Mouse (Mus musculus) heart, embryonic 14.5 days (tissue): Measurements from ENCODE around the gene Gm49384. TPM values are rescaled to one million over a fixed set of nuclear protein-coding genes. Genes with fewer than 3 reads are reported as not detected.
A peak's percentile ranks its signal among the peaks of the same experiment; 100 is the strongest.

Source experiments
- ATAC-seq: fragments of 200-750 bp; cut with Nextera tagmentation; 2 replicates; pipeline ENCODE4 v1.8.0; 2017; ENCODE audit warnings: low read depth, moderate TSS enrichment; ENCODE audit not compliant: insufficient number of reproducible peaks, insufficient read depth, low FRiP score
- H3K27ac ChIP-seq, 2 experiments: fragments of 200-500 bp in 1 of 2; fragments of 300-500 bp in 1 of 2; sonication (generic) in 1 of 2; replicated peaks in 1 of 2; 2 replicates each; pipeline ENCODE4 v1.5.1; 2012 to 2014; ENCODE audit warnings: low read depth in 2 of 2, low read length in 2 of 2, control low read depth in 1 of 2, mild to moderate bottlenecking in 1 of 2, mixed read lengths in 1 of 2; ENCODE audit not compliant: control insufficient read depth in 1 of 2, insufficient read depth in 1 of 2
- H3K27me3 ChIP-seq: fragments of 300-500 bp; sonication (generic); 2 replicates; pipeline ENCODE4 v1.6.1; 2014; ENCODE audit warnings: mild to moderate bottlenecking, low read length, control low read depth; ENCODE audit not compliant: control insufficient read depth, insufficient read depth
- H3K36me3 ChIP-seq: fragments of 300-500 bp; sonication (generic); 2 replicates; pipeline ENCODE4 v1.6.1; 2014; ENCODE audit warnings: mild to moderate bottlenecking, control low read depth, low read length, mixed read lengths; ENCODE audit not compliant: control insufficient read depth, insufficient read depth
- H3K4me1 ChIP-seq, 2 experiments: fragments of 200-500 bp in 1 of 2; fragments of 300-500 bp in 1 of 2; sonication (generic) in 1 of 2; 2 replicates each; pipeline ENCODE4 v1.6.1; 2012 to 2014; ENCODE audit warnings: low read length in 2 of 2, control low read depth in 1 of 2, mixed read lengths in 1 of 2; ENCODE audit not compliant: control insufficient read depth in 2 of 2, insufficient read depth in 2 of 2
- H3K4me2 ChIP-seq: fragments of 300-500 bp; sonication (generic); 2 replicates; pipeline ENCODE4 v1.6.1; 2014; ENCODE audit warnings: mild to moderate bottlenecking, low read length
- H3K4me3 ChIP-seq, 2 experiments: fragments of 200-500 bp in 1 of 2; fragments of 300-500 bp in 1 of 2; sonication (generic) in 1 of 2; 2 replicates each; pipeline ENCODE4 v1.5.1; 2012 to 2014; ENCODE audit warnings: low read length in 2 of 2, mild to moderate bottlenecking in 2 of 2, control low read depth in 1 of 2, low read depth in 1 of 2, moderate library complexity in 1 of 2; ENCODE audit not compliant: control insufficient read depth in 1 of 2, insufficient read depth in 1 of 2
- H3K9ac ChIP-seq: fragments of 300-500 bp; sonication (generic); 2 replicates; pipeline ENCODE4 v1.6.1; 2014; ENCODE audit warnings: mild to moderate bottlenecking, low read length
- H3K9me3 ChIP-seq: fragments of 300-500 bp; sonication (generic); 2 replicates; pipeline ENCODE4 v1.6.1; 2016; ENCODE audit warnings: low read length, control low read depth; ENCODE audit not compliant: control insufficient read depth
- WGBS: fragments of 180-500 bp; shearing (Covaris S2); extraction: QIAGEN DNeasy Blood & Tissue Kit; methylation state at CpG from one replicate; pipeline ENCODE4 v1.1.7; 2014; 5-methylcytosine and 5-hydroxymethylcytosine counted together
- polyA plus RNA-seq: library from polyadenylated mRNA; unstranded; fragments of >200 nt; fragmentation: Nextera tagmentation; extraction: Ambion mirVana; gene quantifications from 2 replicates; pipeline ENCODE4 v1.2.1, GENCODE M21; 2014

Gm49384 gene
- polyA plus RNA-seq, 1 experiment from 2014 or later = 13.4 TPM

GRCm38 (mm10) chr12:69190074-69190473, 14.0 kb downstream of the Gm49384 start:
- WGBS = 54% methylated on average over 9 of the region's 9 CpGs
- no peak overlapping the region for H3K4me3 ChIP-seq
- H3K27me3 ChIP-seq = no peaks in the 10 kb centered on the region
- ATAC-seq = no peak
- peak overlapping the region; percentile 14 to 65; a peak in 3 of 4 replicates for H3K27ac ChIP-seq
- no peak overlapping the region for H3K9ac ChIP-seq
- H3K36me3 ChIP-seq = peaks cover 51% of the 10 kb centered on the region
- H3K4me2 ChIP-seq = no peak overlapping the region
- no peaks in the 10 kb centered on the region for H3K9me3 ChIP-seq
- H3K4me1 ChIP-seq = peaks cover 3 to 15% of the 10 kb centered on the region in 2 experiments

- H3K27ac ChIP-seq = no peak overlapping the region
- H3K4me2 ChIP-seq = 0 out of 2 replicates have a peak overlapping the region, but pooled peaks have one; percentile 16
- no peak for ATAC-seq
- H3K9me3 ChIP-seq = no peaks in the 10 kb centered on the region
- H3K4me1 ChIP-seq = peaks cover 6 to 19% of the 10 kb centered on the region in 2 experiments
- H3K27me3 ChIP-seq = no peaks in the 10 kb centered on the region
- H3K4me3 ChIP-seq = no peak overlapping the region
- H3K36me3 ChIP-seq = peaks cover 50% of the 10 kb centered on the region
- WGBS = 65% methylated on average over 5 of the region's 5 CpGs
- H3K9ac ChIP-seq = peak overlapping the region; percentile 36; the same call in 1 of the 2 replicates
Observed at GRCm38 (mm10) chr12:69186811-69187471, 17.1 kb downstream of the Gm49384 start.

- no peak for ATAC-seq
- Histone ChIP-seq H3K36me3 (peaks cover 50% of the 10 kb centered on the region), H3K4me1 (peaks cover 6 to 19% of the 10 kb centered on the region in 2 experiments), H3K4me3 (peak overlapping the region; percentile 93 to 95), H3K9me3 (no peaks in the 10 kb centered on the region), H3K4me2 (peak overlapping the region; percentile 96), H3K27ac (no peak overlapping the region), H3K27me3 (no peaks in the 10 kb centered on the region), H3K9ac (peak overlapping the region; percentile 92)
- WGBS = 68% methylated on average over 7 of the region's 7 CpGs
Observed at GRCm38 (mm10) chr12:69185371-69185770, 18.7 kb downstream of the Gm49384 start.

GRCm38 (mm10) chr12:69184342-69185295, 19.4 kb downstream of the Gm49384 start:
- Histone ChIP-seq H3K27ac (peak overlapping the region; percentile 89 to 90), H3K4me1 (peaks cover 6 to 19% of the 10 kb centered on the region in 2 experiments), H3K9ac (peak overlapping the region; percentile 92), H3K9me3 (no peaks in the 10 kb centered on the region), H3K4me2 (peak overlapping the region; percentile 96), H3K27me3 (no peaks in the 10 kb centered on the region), H3K4me3 (peak overlapping the region; percentile 93 to 95), H3K36me3 (peaks cover 43% of the 10 kb centered on the region)
- WGBS = 3% methylated on average over 79 of the region's 86 CpGs
- peak; percentile 61 for ATAC-seq

GRCm38 (mm10) chr12:69183583-69184308, 20.3 kb downstream of the Gm49384 start, which contains the start of the genes Rpl36al and Mgat2:
Rpl36al (minus strand) TSS chr12:69184083.
Mgat2 (plus strand) TSS chr12:69184157.
- peak within 1 kb of the TSS; percentile 92 for H3K9ac ChIP-seq
- H3K4me3 ChIP-seq = peak within 1 kb of the TSS; percentile 93 to 95
- WGBS = under 1% methylated on average over 84 of the region's 84 CpGs
- peak; percentile 96 for ATAC-seq
- peaks cover 35% of the 10 kb centered on the region for H3K36me3 ChIP-seq
- H3K27me3 ChIP-seq = no peaks in the 10 kb centered on the region
- peaks cover 6 to 19% of the 10 kb centered on the region in 2 experiments for H3K4me1 ChIP-seq
- H3K4me2 ChIP-seq = peak within 1 kb of the TSS; percentile 96
- peak within 1 kb of the TSS; percentile 89 to 90 for H3K27ac ChIP-seq
- no peaks in the 10 kb centered on the region for H3K9me3 ChIP-seq

- Histone ChIP-seq H3K4me3 (no peak overlapping the region), H3K27me3 (no peaks in the 10 kb centered on the region), H3K27ac (no peak overlapping the region), H3K9ac (no peak overlapping the region), H3K4me1 (peaks cover 6 to 14% of the 10 kb centered on the region in 2 experiments), H3K9me3 (no peaks in the 10 kb centered on the region), H3K36me3 (peaks cover 25% of the 10 kb centered on the region), H3K4me2 (no peak overlapping the region)
- no peak for ATAC-seq
- 83% methylated on average over 4 of the region's 4 CpGs for WGBS
Observed at GRCm38 (mm10) chr12:69181800-69182199, 22.3 kb downstream of the Gm49384 start.

GRCm38 (mm10) chr12:69179371-69179770, 24.7 kb downstream of the Gm49384 start:
- no peak overlapping the region for H3K4me3 ChIP-seq
- no peak for ATAC-seq
- 61% methylated on average over 12 of the region's 12 CpGs for whole genome bisulfite sequencing
- peaks cover 35% of the 10 kb centered on the region for H3K36me3 ChIP-seq
- H3K9me3 ChIP-seq = no peaks in the 10 kb centered on the region
- no peak overlapping the region for H3K27ac ChIP-seq
- no peak overlapping the region for H3K9ac ChIP-seq
- no peaks in the 10 kb centered on the region for H3K4me1 ChIP-seq
- H3K4me2 ChIP-seq = no peak overlapping the region
- no peaks in the 10 kb centered on the region for H3K27me3 ChIP-seq
